Mouse (Mus musculus) C2C12 (cell line): ENCODE measurements at regions not wholly inside any gene's neighbourhood (a gene's known extent, or its start where the extent isn't known, plus 50 kb on each side); places are given as distances from the start of the nearest gene placed in this dataset.

Experiments used
- CTCF ChIP-seq: IDR thresholded peaks from one replicate; pipeline ENCODE4 v1.5.1; 2011; ENCODE audit not compliant: control insufficient read depth, insufficient read depth, insufficient read length
- FOSL1 ChIP-seq: IDR thresholded peaks from one replicate; pipeline ENCODE4 v1.8.0; 2011; ENCODE audit warnings: mild to moderate bottlenecking, low read length; ENCODE audit not compliant: poor library complexity, insufficient read depth, severe bottlenecking
- MAX ChIP-seq: IDR thresholded peaks from one replicate; pipeline ENCODE4 v1.6.1; 2011; ENCODE audit warnings: mild to moderate bottlenecking, control low read depth
- USF1 ChIP-seq: IDR thresholded peaks from one replicate; pipeline ENCODE4 v1.6.1; 2011; ENCODE audit warnings: low read depth, mild to moderate bottlenecking, control low read depth, moderate library complexity

- TF ChIP-seq CTCF, result no peak
- no peak for TF ChIP-seq MAX
- TF ChIP-seq FOSL1, result no peak
- TF ChIP-seq USF1, result no peak
These were observed 122.3 kb upstream of the Cited2 start for GRCm38 (mm10) chr10:17600762-17601108.
